Mouse (Mus musculus): ENCODE data around the gene Med12l. TPM values are rescaled to one million over a fixed set of nuclear protein-coding genes. Genes with fewer than 3 reads are reported as not detected.
A peak's percentile ranks its signal among the peaks of the same experiment; 100 is the strongest.
"Not testable (repeated sequence)": the region's sequence is repeated elsewhere in the genome, so short reads cannot be mapped to it uniquely, and the experiment has no call there.

Med12l gene
- polyA plus RNA-seq, 1 experiment from 2014 or later, result 4.2 TPM

GRCm38 (mm10) chr3:59059022-59059541, 53.5 kb downstream of the Med12l start:
- peak; percentile 31; the same call in 1 of the 2 replicates for ATAC-seq (ENCODE audit: insufficient number of reproducible peaks, insufficient read depth, low FRiP score, low read depth)
- Histone ChIP-seq H3K4me1 (ENCODE audit: control insufficient read depth in 2 of 2, insufficient read depth in 2 of 2, low read length in 2 of 2) (peaks cover 6 to 13% of the 10 kb centered on the region in 2 experiments), H3K9ac (ENCODE audit: low read length) (no peak overlapping the region), H3K36me3 (ENCODE audit: control insufficient read depth, insufficient read depth, low read length) (no peaks in the 10 kb centered on the region), H3K4me2 (ENCODE audit: low read length) (peak overlapping the region; percentile 53), H3K9me3 (ENCODE audit: control insufficient read depth, low read length) (no peaks in the 10 kb centered on the region), H3K27ac (replicated peaks in 1 of 2; ENCODE audit: control insufficient read depth in 1 of 2, insufficient read depth in 1 of 2, low read depth in 2 of 2, low read length in 2 of 2) (0 out of 4 replicates have a peak overlapping the region, but pooled peaks of 1 of the 2 experiments have one; percentile 19), H3K27me3 (ENCODE audit: control insufficient read depth, insufficient read depth, low read length) (no peaks in the 10 kb centered on the region), H3K4me3 (ENCODE audit: control insufficient read depth in 1 of 2, insufficient read depth in 1 of 2, low read depth in 1 of 2, low read length in 2 of 2) (peak overlapping the region; percentile 15; a peak in 2 of 4 replicates)
- under 1% methylated on average over 7 of the region's 7 CpGs for WGBS

DNA sequence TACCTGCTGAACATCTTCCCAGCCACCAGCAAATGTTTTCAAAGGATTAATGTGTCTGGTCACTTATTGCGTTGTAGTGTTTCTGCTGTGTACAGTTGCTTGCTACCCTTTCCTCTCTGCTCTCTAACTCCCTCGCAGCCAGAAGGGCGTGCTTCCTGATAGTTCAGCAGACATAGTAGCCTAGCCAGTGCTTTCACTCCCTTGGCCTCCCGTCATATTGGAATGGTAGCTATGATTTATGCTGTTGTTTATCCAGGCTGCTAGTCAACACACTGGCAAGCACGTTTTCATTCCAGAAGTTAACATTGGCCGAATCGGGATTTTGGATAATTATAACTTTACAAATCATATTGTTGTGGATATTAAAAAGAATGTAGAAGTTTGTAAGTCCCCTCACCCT, 54.5 kb downstream of the Med12l start:
- WGBS, result 83% methylated on average over 7 of the region's 7 CpGs
- Histone ChIP-seq H3K9ac (ENCODE audit: low read length) (no peak overlapping the region), H3K27me3 (ENCODE audit: control insufficient read depth, insufficient read depth, low read length) (no peaks in the 10 kb centered on the region), H3K4me2 (ENCODE audit: low read length) (no peak overlapping the region), H3K36me3 (ENCODE audit: control insufficient read depth, insufficient read depth, low read length) (no peaks in the 10 kb centered on the region), H3K9me3 (ENCODE audit: control insufficient read depth, low read length) (no peaks in the 10 kb centered on the region), H3K27ac (replicated peaks in 1 of 2; ENCODE audit: control insufficient read depth in 1 of 2, insufficient read depth in 1 of 2, low read depth in 2 of 2, low read length in 2 of 2) (no peak overlapping the region), H3K4me1 (ENCODE audit: control insufficient read depth in 2 of 2, insufficient read depth in 2 of 2, low read length in 2 of 2) (peaks cover 3 to 8% of the 10 kb centered on the region in 2 experiments), H3K4me3 (ENCODE audit: control insufficient read depth in 1 of 2, insufficient read depth in 1 of 2, low read depth in 1 of 2, low read length in 2 of 2) (no peak overlapping the region)
- ATAC-seq (ENCODE audit: insufficient number of reproducible peaks, insufficient read depth, low FRiP score, low read depth), result no peak

DNA sequence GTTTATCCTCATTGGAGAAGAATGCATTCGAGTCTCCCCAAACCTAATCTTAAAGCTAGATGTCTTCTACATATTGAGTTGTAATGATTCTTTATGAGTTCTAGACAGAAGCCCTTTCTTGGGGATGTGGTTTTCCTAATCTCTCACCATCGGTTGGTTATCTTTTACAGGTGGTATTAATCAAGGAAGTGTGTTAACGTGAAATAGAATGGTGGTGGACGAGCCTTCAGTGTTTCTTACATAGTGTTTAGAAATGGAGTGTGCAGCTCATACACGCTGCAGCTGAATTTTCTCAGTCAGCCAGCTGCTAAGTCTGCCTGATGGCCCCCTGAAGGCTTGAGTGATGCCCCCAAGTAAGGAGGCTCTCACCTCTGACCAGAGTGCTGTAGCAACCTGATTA, 56.5 kb downstream of the Med12l start:
- Histone ChIP-seq H3K27me3 (ENCODE audit: control insufficient read depth, insufficient read depth, low read length) (no peaks in the 10 kb centered on the region), H3K9me3 (ENCODE audit: control insufficient read depth, low read length) (no peaks in the 10 kb centered on the region), H3K27ac (replicated peaks in 1 of 2; ENCODE audit: control insufficient read depth in 1 of 2, insufficient read depth in 1 of 2, low read depth in 2 of 2, low read length in 2 of 2) (no peak overlapping the region), H3K4me3 (ENCODE audit: control insufficient read depth in 1 of 2, insufficient read depth in 1 of 2, low read depth in 1 of 2, low read length in 2 of 2) (no peak overlapping the region), H3K4me1 (ENCODE audit: control insufficient read depth in 2 of 2, insufficient read depth in 2 of 2, low read length in 2 of 2) (peaks cover 5 to 7% of the 10 kb centered on the region in 2 experiments; a peak in 3 of 4 replicates), H3K36me3 (ENCODE audit: control insufficient read depth, insufficient read depth, low read length) (no peaks in the 10 kb centered on the region), H3K4me2 (ENCODE audit: low read length) (no peak overlapping the region), H3K9ac (ENCODE audit: low read length) (no peak overlapping the region)
- ATAC-seq (ENCODE audit: insufficient number of reproducible peaks, insufficient read depth, low FRiP score, low read depth), result no peak
- WGBS, result 79% methylated on average over 5 of the region's 5 CpGs

GRCm38 (mm10) chr3:59063431-59063830, 57.8 kb downstream of the Med12l start:
- ATAC-seq (ENCODE audit: insufficient number of reproducible peaks, insufficient read depth, low FRiP score, low read depth), result no peak
- Histone ChIP-seq H3K9ac (ENCODE audit: low read length) (no peak overlapping the region), H3K9me3 (ENCODE audit: control insufficient read depth, low read length) (no peaks in the 10 kb centered on the region), H3K27ac (replicated peaks in 1 of 2; ENCODE audit: control insufficient read depth in 1 of 2, insufficient read depth in 1 of 2, low read depth in 2 of 2, low read length in 2 of 2) (no peak overlapping the region), H3K27me3 (ENCODE audit: control insufficient read depth, insufficient read depth, low read length) (no peaks in the 10 kb centered on the region), H3K4me1 (ENCODE audit: control insufficient read depth in 2 of 2, insufficient read depth in 2 of 2, low read length in 2 of 2) (peaks cover 5 to 6% of the 10 kb centered on the region in 2 experiments; a peak in 3 of 4 replicates), H3K4me3 (ENCODE audit: control insufficient read depth in 1 of 2, insufficient read depth in 1 of 2, low read depth in 1 of 2, low read length in 2 of 2) (no peak overlapping the region), H3K36me3 (ENCODE audit: control insufficient read depth, insufficient read depth, low read length) (no peaks in the 10 kb centered on the region), H3K4me2 (ENCODE audit: low read length) (no peak overlapping the region)
- WGBS, result 87% methylated on average over 4 of the region's 4 CpGs

GRCm38 (mm10) chr3:59065937-59066336, 60.3 kb downstream of the Med12l start:
- no peak overlapping the region for H3K4me2 ChIP-seq (ENCODE audit: low read length)
- H3K27ac ChIP-seq (replicated peaks in 1 of 2; ENCODE audit: control insufficient read depth in 1 of 2, insufficient read depth in 1 of 2, low read depth in 2 of 2, low read length in 2 of 2), result no peak overlapping the region
- no peaks in the 10 kb centered on the region for H3K36me3 ChIP-seq (ENCODE audit: control insufficient read depth, insufficient read depth, low read length)
- no peak overlapping the region for H3K4me3 ChIP-seq (ENCODE audit: control insufficient read depth in 1 of 2, insufficient read depth in 1 of 2, low read depth in 1 of 2, low read length in 2 of 2)
- no peaks in the 10 kb centered on the region for H3K27me3 ChIP-seq (ENCODE audit: control insufficient read depth, insufficient read depth, low read length)
- H3K4me1 ChIP-seq (ENCODE audit: control insufficient read depth in 2 of 2, insufficient read depth in 2 of 2, low read length in 2 of 2), result peaks cover 0 to 2% of the 10 kb centered on the region in 2 experiments; a peak in 1 of 4 replicates
- ATAC-seq (ENCODE audit: insufficient number of reproducible peaks, insufficient read depth, low FRiP score, low read depth), result no peak
- H3K9me3 ChIP-seq (ENCODE audit: control insufficient read depth, low read length), result no peaks in the 10 kb centered on the region
- 79% methylated on average over 3 of the region's 3 CpGs for WGBS
- no peak overlapping the region for H3K9ac ChIP-seq (ENCODE audit: low read length)

DNA sequence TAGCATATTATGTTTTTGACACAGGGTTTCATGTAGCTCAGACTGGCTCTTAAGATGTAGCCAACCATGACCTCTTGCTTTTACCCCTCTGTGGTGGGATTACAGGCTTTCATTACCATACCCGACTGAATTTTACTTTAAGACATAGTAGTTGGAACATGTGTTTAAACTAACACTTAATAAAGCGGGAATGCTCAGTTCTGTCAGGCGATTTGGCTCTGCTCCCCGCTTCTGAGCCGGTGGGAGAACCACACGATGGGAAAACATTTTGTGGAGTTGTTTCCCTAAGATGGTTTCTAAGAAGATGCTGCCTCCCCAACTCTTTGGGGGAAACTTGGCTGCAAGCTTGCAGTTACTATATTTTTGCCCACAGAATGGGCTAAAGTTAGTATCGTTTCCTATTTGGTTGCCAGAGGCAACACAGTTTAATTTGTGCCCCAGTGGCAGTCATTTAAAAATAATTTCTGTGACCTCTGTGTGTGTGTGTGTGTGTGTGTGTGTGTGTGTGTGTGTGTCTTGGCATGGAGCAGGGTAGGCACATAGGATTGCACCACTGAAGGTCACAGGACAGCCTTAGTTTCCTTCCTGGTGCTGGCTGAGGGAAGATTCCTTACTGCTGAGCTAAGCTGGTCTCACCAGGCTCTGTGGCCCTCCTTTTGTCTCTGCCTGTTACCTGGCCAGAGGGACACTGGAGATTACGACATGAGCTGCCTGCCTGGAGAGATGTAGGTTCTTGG, 61.1 kb downstream of the Med12l start:
- Histone ChIP-seq H3K4me3 (ENCODE audit: control insufficient read depth in 1 of 2, insufficient read depth in 1 of 2, low read depth in 1 of 2, low read length in 2 of 2) (no peak overlapping the region), H3K4me2 (ENCODE audit: low read length) (no peak overlapping the region), H3K9ac (ENCODE audit: low read length) (no peak overlapping the region), H3K4me1 (ENCODE audit: control insufficient read depth in 2 of 2, insufficient read depth in 2 of 2, low read length in 2 of 2) (peaks cover 0 to 2% of the 10 kb centered on the region in 2 experiments; a peak in 1 of 4 replicates), H3K36me3 (ENCODE audit: control insufficient read depth, insufficient read depth, low read length) (no peaks in the 10 kb centered on the region), H3K27ac (replicated peaks in 1 of 2; ENCODE audit: control insufficient read depth in 1 of 2, insufficient read depth in 1 of 2, low read depth in 2 of 2, low read length in 2 of 2) (no peak overlapping the region), H3K9me3 (ENCODE audit: control insufficient read depth, low read length) (no peaks in the 10 kb centered on the region), H3K27me3 (ENCODE audit: control insufficient read depth, insufficient read depth, low read length) (no peaks in the 10 kb centered on the region)
- 77% methylated on average over 8 of the region's 8 CpGs for WGBS
- ATAC-seq (ENCODE audit: insufficient number of reproducible peaks, insufficient read depth, low FRiP score, low read depth), result no peak

- not testable (repeated sequence) for H3K4me3 ChIP-seq (ENCODE audit: control insufficient read depth in 1 of 2, insufficient read depth in 1 of 2, low read depth in 1 of 2, low read length in 2 of 2); H3K27me3 ChIP-seq (ENCODE audit: control insufficient read depth, insufficient read depth, low read length); H3K9ac ChIP-seq (ENCODE audit: low read length); H3K4me2 ChIP-seq (ENCODE audit: low read length); H3K9me3 ChIP-seq (ENCODE audit: control insufficient read depth, low read length); H3K36me3 ChIP-seq (ENCODE audit: control insufficient read depth, insufficient read depth, low read length); ATAC-seq (ENCODE audit: insufficient number of reproducible peaks, insufficient read depth, low FRiP score, low read depth); H3K4me1 ChIP-seq (ENCODE audit: control insufficient read depth in 2 of 2, insufficient read depth in 2 of 2, low read length in 2 of 2); H3K27ac ChIP-seq (replicated peaks in 1 of 2; ENCODE audit: control insufficient read depth in 1 of 2, insufficient read depth in 1 of 2, low read depth in 2 of 2, low read length in 2 of 2)
- WGBS, result 74% methylated on average over 1 of the region's 1 CpGs
Observed at GRCm38 (mm10) chr3:59069071-59069470, 63.4 kb downstream of the Med12l start.
